Mouse (Mus musculus) embryonic facial prominence, embryonic 14.5 days (tissue): ENCODE results near the gene Gm4969. TPM values are rescaled to one million over a fixed set of nuclear protein-coding genes. Genes with fewer than 3 reads are reported as not detected.

ENCODE experiments used
- ATAC-seq: fragments of 200-750 bp; cut with Nextera tagmentation; 2 replicates; pipeline ENCODE4 v1.8.0; 2017; ENCODE audit warnings: low read depth, moderate number of reproducible peaks, moderate TSS enrichment
- DNase-seq: peaks from one replicate; pipeline ENCODE4 v3.0.0-alpha.2; 2015; ENCODE audit warnings: low spot score
- H3K27ac ChIP-seq: fragments of 300-500 bp; sonication (generic); replicated peaks from 2 replicates; pipeline ENCODE4 v1.5.1; 2014; ENCODE audit warnings: low read depth, mild to moderate bottlenecking, low read length, moderate library complexity
- H3K27me3 ChIP-seq: fragments of 300-500 bp; sonication (generic); replicated peaks from 2 replicates; pipeline ENCODE4 v1.6.1; 2014; ENCODE audit warnings: low read length; ENCODE audit not compliant: control insufficient read depth, insufficient read depth
- H3K36me3 ChIP-seq: fragments of 300-500 bp; sonication (generic); 2 replicates; pipeline ENCODE4 v1.6.1; 2014; ENCODE audit warnings: low read length, mixed read lengths; ENCODE audit not compliant: control insufficient read depth, insufficient read depth
- H3K4me1 ChIP-seq: fragments of 300-500 bp; sonication (generic); 2 replicates; pipeline ENCODE4 v1.6.1; 2014; ENCODE audit warnings: antibody characterized with exemption, low read length; ENCODE audit not compliant: control insufficient read depth, insufficient read depth
- H3K4me2 ChIP-seq: fragments of 300-500 bp; sonication (generic); 2 replicates; pipeline ENCODE4 v1.6.1; 2014; ENCODE audit warnings: low read depth, mild to moderate bottlenecking, low read length, moderate library complexity, mixed read lengths
- H3K4me3 ChIP-seq: fragments of 300-500 bp; sonication (generic); 2 replicates; pipeline ENCODE4 v1.5.1; 2014; ENCODE audit warnings: low read depth, mild to moderate bottlenecking, low read length
- H3K9ac ChIP-seq: fragments of 300-500 bp; sonication (generic); 2 replicates; pipeline ENCODE4 v1.6.1; 2014; ENCODE audit warnings: low read depth, mild to moderate bottlenecking, low read length, moderate library complexity, mixed read lengths
- H3K9me3 ChIP-seq: fragments of 300-500 bp; sonication (generic); 2 replicates; pipeline ENCODE4 v1.6.1; 2016; ENCODE audit warnings: low read length; ENCODE audit not compliant: control insufficient read depth
- WGBS: fragments of 180-500 bp; shearing (Covaris S2); extraction: QIAGEN DNeasy Blood & Tissue Kit; methylation state at CpG from one replicate; pipeline ENCODE4 v1.1.7; 2014; 5-methylcytosine and 5-hydroxymethylcytosine counted together
- polyA plus RNA-seq: library from polyadenylated mRNA; unstranded; fragments of >200 nt; fragmentation: Nextera tagmentation; extraction: Ambion mirVana; gene quantifications from 2 replicates; pipeline ENCODE4 v1.2.1, GENCODE M21; 2014

Gene Gm4969
- polyA plus RNA-seq, 1 experiment from 2014 or later: 1.7 TPM

- Histone ChIP-seq H3K27ac (no peak overlapping the region), H3K27me3 (no peaks in the 10 kb centered on the region), H3K9me3 (no peaks in the 10 kb centered on the region), H3K9ac (no peak overlapping the region), H3K4me1 (peaks cover 13% of the 10 kb centered on the region), H3K4me2 (peak overlapping the region; percentile 30), H3K4me3 (0 out of 2 replicates have a peak overlapping the region, but pooled peaks have one; percentile 13), H3K36me3 (peaks cover 55% of the 10 kb centered on the region)
- 17% methylated on average over 14 of the region's 14 CpGs for WGBS
- ATAC-seq (no peak), DNase-seq (peak; percentile 58)
These were observed 32.1 kb downstream of the Gm4969 start for GRCm38 (mm10) chr7:19086042-19086441.

GRCm38 (mm10) chr7:19085495-19085894 lies 32.7 kb downstream of the Gm4969 start:
- no peak for DNase-seq
- peaks cover 13% of the 10 kb centered on the region for H3K4me1 ChIP-seq
- peak overlapping the region; percentile 13 for H3K4me3 ChIP-seq
- ATAC-seq: no peak
- peak overlapping the region; percentile 45; the same call in 1 of the 2 replicates for H3K9ac ChIP-seq
- WGBS: 11% methylated on average over 6 of the region's 6 CpGs
- no peak overlapping the region for H3K27ac ChIP-seq
- peaks cover 55% of the 10 kb centered on the region for H3K36me3 ChIP-seq
- no peaks in the 10 kb centered on the region for H3K9me3 ChIP-seq
- peak overlapping the region; percentile 30 for H3K4me2 ChIP-seq
- H3K27me3 ChIP-seq: no peaks in the 10 kb centered on the region

DNA sequence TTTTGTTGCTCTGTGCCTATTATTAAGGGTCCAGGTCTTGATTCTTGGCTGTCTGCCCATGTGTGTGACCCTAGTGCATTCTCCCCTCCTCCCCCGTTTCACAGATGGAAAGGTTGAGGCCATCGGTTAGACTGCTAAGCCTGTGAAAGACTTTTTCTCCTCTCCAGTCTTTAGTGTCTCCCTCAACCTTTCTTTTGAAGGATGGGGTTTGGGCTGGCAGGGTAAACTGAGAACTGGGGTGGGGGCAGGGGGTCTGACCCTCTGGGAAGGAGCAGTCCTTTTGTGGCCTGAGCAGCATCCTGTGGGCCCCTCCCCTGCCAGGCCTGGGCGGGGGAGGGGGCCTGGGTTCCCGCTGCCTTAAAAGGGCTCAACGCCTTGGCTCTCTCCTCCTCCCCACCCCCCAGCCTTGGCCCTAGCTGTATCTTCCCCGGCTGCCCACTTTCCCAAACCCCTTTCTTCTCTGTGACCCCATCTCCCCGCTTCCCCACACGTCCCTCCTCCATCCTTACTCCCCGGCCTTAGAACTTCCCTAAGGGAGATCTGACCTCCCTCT lies 33.2 kb downstream of the Gm4969 start:
- Histone ChIP-seq H3K27ac (0 out of 2 replicates have a peak overlapping the region, but pooled peaks have one; percentile 48), H3K9ac (peak overlapping the region; percentile 45; the same call in 1 of the 2 replicates), H3K4me3 (peak overlapping the region; percentile 13), H3K4me2 (peak overlapping the region; percentile 30), H3K4me1 (peaks cover 13% of the 10 kb centered on the region), H3K9me3 (no peaks in the 10 kb centered on the region), H3K27me3 (no peaks in the 10 kb centered on the region), H3K36me3 (peaks cover 55% of the 10 kb centered on the region)
- 26% methylated on average over 9 of the region's 9 CpGs for WGBS
- no peak for DNase-seq
- no peak for ATAC-seq

GRCm38 (mm10) chr7:19084277-19084771 lies 33.8 kb downstream of the Gm4969 start:
- WGBS: 61% methylated on average over 6 of the region's 6 CpGs
- H3K4me3 ChIP-seq: peak overlapping the region; percentile 28
- peaks cover 61% of the 10 kb centered on the region for H3K36me3 ChIP-seq

DNA sequence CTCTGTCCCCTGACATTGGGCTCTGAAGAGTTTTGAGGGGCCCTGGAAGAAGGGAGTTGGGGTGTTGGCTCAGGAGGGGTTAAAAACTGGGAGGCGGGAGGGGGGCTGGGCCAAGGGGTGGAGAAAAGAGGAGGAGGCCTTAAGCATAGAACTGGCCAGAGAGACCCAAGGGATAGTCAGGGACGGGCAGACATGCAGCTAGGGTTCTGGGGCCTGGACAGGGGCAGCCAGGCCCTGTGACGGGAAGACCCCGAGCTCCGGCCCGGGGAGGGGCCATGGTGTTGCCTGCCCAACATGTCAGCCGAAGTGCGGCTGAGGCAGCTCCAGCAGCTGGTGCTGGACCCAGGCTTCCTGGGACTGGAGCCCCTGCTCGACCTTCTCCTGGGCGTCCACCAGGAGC lies 34.5 kb downstream of the Gm4969 start, which contains the start of gene Dmpk:
TSS of gene Dmpk (plus strand) at position 149 of the 400 bp plus-strand sequence.
- peaks cover 64% of the 10 kb centered on the region for H3K36me3 ChIP-seq
- DNase-seq (peak; percentile 34), ATAC-seq (peak; percentile 42)
- 34% methylated on average over 7 of the region's 10 CpGs for WGBS
- peak within 1 kb of the TSS; percentile 45 for H3K9ac ChIP-seq
- H3K4me3 ChIP-seq: peak within 1 kb of the TSS; percentile 28
- H3K27ac ChIP-seq: peak within 1 kb of the TSS; percentile 63
- no peaks in the 10 kb centered on the region for H3K27me3 ChIP-seq
- H3K4me2 ChIP-seq: peak within 1 kb of the TSS; percentile 45
- no peaks in the 10 kb centered on the region for H3K9me3 ChIP-seq
- H3K4me1 ChIP-seq: peaks cover 13% of the 10 kb centered on the region

More at GRCm38 (mm10) chr7:19084277-19084771, 33.8 kb downstream of the Gm4969 start:
- ATAC-seq (no peak; the same call in 1 of the 2 replicates), DNase-seq (peak; percentile 53)
- Histone ChIP-seq H3K27me3 (no peaks in the 10 kb centered on the region), H3K27ac (peak overlapping the region; percentile 63), H3K9me3 (no peaks in the 10 kb centered on the region), H3K4me2 (peak overlapping the region; percentile 45), H3K4me1 (peaks cover 13% of the 10 kb centered on the region), H3K9ac (peak overlapping the region; percentile 45)

DNA sequence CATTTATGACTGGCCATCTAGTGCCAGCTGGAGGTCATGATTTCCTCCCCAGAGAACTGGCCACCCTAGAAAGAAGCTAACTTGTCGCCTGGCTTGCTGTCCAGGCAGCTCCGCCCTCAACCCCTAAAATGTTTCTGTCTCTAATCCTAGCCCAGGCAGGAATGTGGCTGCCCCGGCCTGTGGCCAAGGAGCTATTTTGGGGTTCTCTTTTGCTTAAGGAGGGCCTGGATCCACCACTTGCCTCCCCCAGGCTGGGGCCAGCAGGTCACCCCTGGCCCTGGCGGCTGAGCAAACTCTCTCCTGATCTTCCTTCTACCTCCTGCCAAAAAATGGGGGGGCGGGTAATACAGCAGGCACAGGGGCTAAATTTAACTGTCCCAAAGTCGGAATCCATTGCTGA lies 35.1 kb downstream of the Gm4969 start:
- Histone ChIP-seq H3K9ac (no peak overlapping the region), H3K4me2 (peak overlapping the region; percentile 45; the same call in 1 of the 2 replicates), H3K27me3 (no peaks in the 10 kb centered on the region), H3K36me3 (peaks cover 65% of the 10 kb centered on the region), H3K9me3 (no peaks in the 10 kb centered on the region), H3K27ac (peak overlapping the region; percentile 63; the same call in 1 of the 2 replicates), H3K4me1 (peaks cover 13% of the 10 kb centered on the region), H3K4me3 (no peak overlapping the region)
- 54% methylated on average over 6 of the region's 6 CpGs for WGBS
- DNase-seq (no peak), ATAC-seq (no peak)

- no peaks in the 10 kb centered on the region for H3K27me3 ChIP-seq
- ATAC-seq: no peak
- 77% methylated on average over 4 of the region's 4 CpGs for WGBS
- H3K4me3 ChIP-seq: no peak overlapping the region
- H3K27ac ChIP-seq: no peak overlapping the region
- H3K9ac ChIP-seq: no peak overlapping the region
- H3K4me2 ChIP-seq: no peak overlapping the region
- no peaks in the 10 kb centered on the region for H3K9me3 ChIP-seq
- peaks cover 22% of the 10 kb centered on the region for H3K4me1 ChIP-seq
- no peak for DNase-seq
- H3K36me3 ChIP-seq: peaks cover 60% of the 10 kb centered on the region
These were observed 36.0 kb downstream of the Gm4969 start for GRCm38 (mm10) chr7:19082171-19082570.

- Histone ChIP-seq H3K27me3 (no peaks in the 10 kb centered on the region), H3K4me1 (peaks cover 23% of the 10 kb centered on the region), H3K36me3 (peaks cover 58% of the 10 kb centered on the region), H3K27ac (no peak overlapping the region), H3K9ac (no peak overlapping the region), H3K4me3 (no peak overlapping the region), H3K9me3 (no peaks in the 10 kb centered on the region), H3K4me2 (no peak overlapping the region)
- DNase-seq (no peak), ATAC-seq (no peak)
- 85% methylated on average over 19 of the region's 19 CpGs for WGBS
These were observed 37.7 kb downstream of the Gm4969 start for GRCm38 (mm10) chr7:19080451-19080950.
